Mouse (Mus musculus): ENCODE measurements at regions not wholly inside any gene's neighbourhood (a gene's known extent, or its start where the extent isn't known, plus 50 kb on each side); places are given as distances from the start of the nearest gene placed in this dataset.

DNA sequence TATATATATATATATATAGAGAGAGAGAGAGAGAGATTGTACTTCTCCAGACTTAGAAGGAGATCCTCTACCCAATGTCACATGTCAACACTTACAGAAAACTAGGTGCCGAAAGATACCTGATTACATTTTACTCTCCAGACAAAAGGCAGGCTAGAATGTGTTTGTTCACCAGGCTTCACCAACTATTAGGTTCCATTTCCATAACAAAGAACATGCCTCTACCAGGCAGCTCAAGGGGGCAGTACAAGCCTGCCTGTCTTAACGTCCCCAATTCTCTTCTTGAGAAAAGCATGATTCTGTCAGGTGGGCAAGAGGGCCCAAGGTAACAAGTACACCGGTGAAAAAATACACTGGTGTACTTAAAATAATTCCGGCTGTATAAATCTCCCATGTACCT, 72.8 kb upstream of the Med14 start:
- no peak for DNase-seq

DNA sequence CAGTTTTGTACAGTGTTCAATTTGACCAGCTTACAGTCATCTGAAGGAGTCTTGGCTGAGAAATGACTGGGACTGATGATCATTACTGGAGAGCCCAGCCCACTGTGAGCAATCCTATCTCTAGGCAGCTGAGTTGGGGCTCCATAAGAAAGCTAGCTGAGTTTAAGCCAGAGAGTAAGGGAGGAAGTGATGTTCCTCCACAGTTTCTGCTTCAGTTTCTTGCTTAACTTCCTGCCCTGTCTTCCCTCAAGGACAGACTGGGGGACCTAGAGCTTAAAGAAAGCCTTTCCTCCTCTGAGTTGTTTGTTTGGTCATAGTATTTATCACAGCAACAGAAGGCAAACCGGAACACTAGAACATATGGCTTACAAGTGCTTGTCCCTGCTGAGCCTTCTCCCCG, 70.8 kb upstream of the Med14 start:
- no peak for DNase-seq

DNA sequence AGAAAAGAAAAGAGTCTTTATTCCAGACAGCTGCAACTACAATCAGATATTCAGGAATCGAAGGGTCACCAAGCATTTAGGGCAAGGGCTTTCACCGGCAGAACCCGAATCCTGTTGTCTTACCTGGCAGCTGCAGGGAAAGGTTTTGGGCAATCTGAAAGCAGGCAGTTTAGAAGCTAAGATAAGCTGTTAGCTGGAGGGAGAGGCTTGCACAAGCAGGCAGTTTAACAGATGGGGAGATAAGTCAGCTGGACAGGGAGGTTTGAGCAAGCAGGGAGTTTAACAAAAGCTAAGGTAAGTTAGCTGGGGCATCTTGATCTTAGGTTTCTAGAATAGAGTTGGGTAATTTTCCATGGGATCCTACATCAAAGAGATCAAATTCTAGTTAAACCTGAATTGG, 67.3 kb upstream of the Med14 start:
- no peak for DNase-seq

- DNase-seq, result no peak
Measured at GRCm38 (mm10) chrX:12827299-12827872, 65.5 kb upstream of the Med14 start.

DNA sequence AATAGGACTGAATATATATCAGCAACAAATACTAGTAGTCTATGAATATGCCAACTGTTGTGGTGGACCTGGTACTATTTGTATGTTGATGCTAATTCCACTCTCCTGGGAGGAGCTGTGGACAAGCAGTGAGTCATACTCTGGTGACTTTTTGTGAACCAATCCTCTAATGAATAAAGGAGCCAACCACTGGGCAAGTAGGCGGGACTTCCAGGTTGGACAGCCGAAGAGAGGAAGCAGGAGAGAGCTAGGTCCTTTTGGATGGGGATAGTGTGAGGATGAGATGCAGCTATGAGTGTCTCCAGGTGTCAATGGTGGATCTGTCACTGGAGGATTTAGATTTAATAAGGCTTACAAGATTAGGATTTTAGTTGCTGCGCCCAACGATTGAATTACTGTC, 64.8 kb upstream of the Med14 start:
- DNase-seq, result no peak

- no peak for DNase-seq
Measured at GRCm38 (mm10) chrX:12825262-12825661, 63.4 kb upstream of the Med14 start.

DNA sequence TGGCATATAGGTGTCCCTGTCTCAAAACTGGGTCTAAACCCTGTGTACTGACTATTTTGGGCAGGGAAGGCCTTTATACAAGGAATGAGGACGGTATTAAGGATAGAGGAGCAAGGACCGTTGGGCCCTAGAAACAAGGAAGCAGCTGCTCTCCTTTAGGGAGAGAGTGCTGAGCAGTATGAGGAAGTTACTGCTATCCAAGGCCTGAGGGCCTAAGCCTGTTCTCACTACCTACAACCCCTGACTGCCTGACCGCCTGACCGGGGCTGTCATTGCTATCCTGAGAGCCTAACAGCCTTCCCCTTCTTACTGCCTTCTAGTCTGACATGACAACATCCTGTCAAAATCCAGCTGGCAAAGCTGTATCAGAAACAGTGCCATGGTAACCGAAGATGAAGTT, 62.6 kb upstream of the Med14 start:
- DNase-seq, result no peak

DNA sequence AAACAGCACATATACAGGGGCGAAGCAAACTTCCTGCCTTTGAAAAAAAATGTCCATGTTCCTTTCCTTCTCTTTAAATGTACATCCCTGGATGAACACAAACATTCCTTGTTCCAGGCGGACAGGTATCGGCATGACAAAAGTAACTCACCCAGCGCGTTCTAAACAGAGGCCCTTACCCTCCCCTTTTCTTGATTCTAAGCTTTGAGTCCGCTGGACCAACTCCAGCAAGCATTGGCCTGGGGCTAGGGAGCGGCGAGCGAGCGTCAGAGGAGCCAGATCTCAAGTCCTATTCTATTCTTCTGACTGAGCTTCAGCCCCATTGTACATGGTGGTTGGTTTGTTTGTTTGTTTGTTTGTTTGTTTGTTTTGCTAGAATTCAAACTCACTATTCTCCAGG, 60.9 kb upstream of the Med14 start:
- no peak for DNase-seq

DNA sequence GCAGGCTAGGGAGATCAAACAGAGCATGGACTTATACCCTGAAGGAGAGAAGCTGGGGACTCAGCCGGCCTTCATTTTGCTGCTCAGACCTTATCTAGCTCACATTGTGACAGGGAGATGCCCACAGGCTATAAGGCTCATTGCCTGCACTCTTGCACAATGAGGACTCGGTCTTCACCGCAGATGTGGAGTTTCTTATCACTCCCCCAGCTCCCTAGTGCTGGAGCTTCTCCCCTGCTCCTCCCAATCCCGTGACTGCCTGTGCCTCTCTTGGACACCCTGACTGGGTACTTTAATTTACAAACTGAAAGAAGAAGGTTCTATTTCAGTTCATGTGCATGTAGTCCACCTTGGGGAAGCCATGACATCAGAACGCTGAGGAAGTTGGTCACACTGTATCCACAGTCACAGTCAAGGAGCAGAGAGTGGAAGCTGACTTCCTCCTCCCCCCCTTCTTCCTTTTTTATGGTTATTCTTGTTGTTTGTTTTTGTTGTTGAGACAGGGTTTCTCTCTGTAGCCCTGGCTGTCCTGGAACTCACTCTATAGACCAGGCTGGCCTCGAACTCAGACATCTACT, 51.3 kb upstream of the Med14 start:
- no peak for DNase-seq
